Mouse (Mus musculus) ES-E14 (cell line): Measurements from ENCODE around the gene Gm867.

Source experiments
- CHD2 ChIP-seq: IDR thresholded peaks from 2 replicates; pipeline ENCODE4 v1.6.1; 2014; ENCODE audit warnings: mild to moderate bottlenecking, low read depth, low read length, inconsistent platforms
- HCFC1 ChIP-seq: IDR thresholded peaks from 2 replicates; pipeline ENCODE4 v1.6.1; 2012; ENCODE audit warnings: low read length, inconsistent platforms, borderline replicate concordance; ENCODE audit not compliant: insufficient read depth
- MAFK ChIP-seq: IDR thresholded peaks from 2 replicates; pipeline ENCODE4 v1.6.1; 2014; ENCODE audit warnings: mild to moderate bottlenecking, low read depth, low read length, inconsistent platforms; ENCODE audit not compliant: insufficient read depth
- ZC3H11A ChIP-seq: IDR thresholded peaks from 2 replicates; pipeline ENCODE4 v1.6.1; 2012; ENCODE audit warnings: low read depth, mild to moderate bottlenecking, inconsistent platforms, low read length, borderline replicate concordance
- ZNF384 ChIP-seq: IDR thresholded peaks from 2 replicates; pipeline ENCODE4 v1.6.1; 2012; ENCODE audit warnings: low read depth, low read length, inconsistent platforms

- TF ChIP-seq CHD2 = no peak
- no peak for TF ChIP-seq ZNF384
- TF ChIP-seq MAFK = no peak
- no peak for TF ChIP-seq HCFC1
- TF ChIP-seq ZC3H11A = no peak
Observed at GRCm38 (mm10) chr10:75942736-75943477, 2.4 kb upstream of the Gm867 start, which contains the start of gene Vpreb3.
